Mouse (Mus musculus): ENCODE results near the gene Ackr4.

GRCm38 (mm10) chr9:104035261-104036015 is 91.3 kb downstream of the Ackr4 start:
- TF ChIP-seq CTCF (IDR thresholded peaks at IDR 0.05; ENCODE audit: control insufficient read depth, insufficient read depth, insufficient read length) (peak; percentile 68), MYOD1 (IDR thresholded peaks at IDR 0.05; ENCODE audit: control insufficient read depth, insufficient read length, low read depth) (no peak), MYOG (IDR thresholded peaks at IDR 0.05; ENCODE audit: control insufficient read depth, extremely low read depth, insufficient read length) (no peak), MAX (IDR thresholded peaks at IDR 0.05) (no peak), USF1 (IDR thresholded peaks at IDR 0.05; ENCODE audit: low read depth) (no peak)
